Mouse (Mus musculus): ENCODE measurements at regions not wholly inside any gene's neighbourhood (a gene's known extent, or its start where the extent isn't known, plus 50 kb on each side); places are given as distances from the start of the nearest gene placed in this dataset.

- TF ChIP-seq MAFK (IDR thresholded peaks at IDR 0.05; ENCODE audit: insufficient replicate concordance, low read length) (no peak), CTCF (conservative IDR thresholded peaks at IDR 0.05 in 1 of 2, IDR thresholded peaks at IDR 0.05 in 1 of 2; ENCODE audit: low read depth in 2 of 2, low read length in 2 of 2) (no peak), POLR2AphosphoS2 (IDR thresholded peaks at IDR 0.05; ENCODE audit: low read depth, low read length) (no peak), ZC3H11A (IDR thresholded peaks at IDR 0.05; ENCODE audit: low read depth, low read length) (no peak), POLR2A (IDR thresholded peaks at IDR 0.05; ENCODE audit: low read depth, low read length) (no peak)
These were observed 1470.0 kb downstream of the Slc22a22 start for GRCm38 (mm10) chr15:56007376-56007775.

All from CH12.LX (cell line).